Mouse (Mus musculus) macrophage (primary cell): Measurements from ENCODE around the gene Egfem1. TPM values are rescaled to one million over a fixed set of nuclear protein-coding genes. Genes with fewer than 3 reads are reported as not detected.

Experiments used
- H3K27ac ChIP-seq: fragments of 350-480 bp; formaldehyde crosslinking; 2 replicates; pipeline ENCODE4 v1.9.0; 2021
- H3K36me3 ChIP-seq: fragments of 350-480 bp; formaldehyde crosslinking; 2 replicates; pipeline ENCODE4 v1.9.0; 2021; ENCODE audit errors: inconsistent target
- H3K4me3 ChIP-seq: fragments of 350-480 bp; formaldehyde crosslinking; 2 replicates; pipeline ENCODE4 v1.9.0; 2021; ENCODE audit errors: inconsistent target
- H3K79me2 ChIP-seq: fragments of 350-480 bp; formaldehyde crosslinking; 2 replicates; pipeline ENCODE4 v1.9.0; 2021; ENCODE audit errors: inconsistent target
- WGBS: methylation state at CpG from one replicate; pipeline ENCODE4 v1.1.7; 2026; ENCODE audit warnings: inconsistent platforms; ENCODE audit not compliant: missing documents; 5-methylcytosine and 5-hydroxymethylcytosine counted together
- polyA plus RNA-seq: library from polyadenylated mRNA; stranded (reverse); fragments of 250-400 nt; gene quantifications from 3 replicates; pipeline ENCODE4 v1.2.4, GENCODE M21; 2018; ENCODE audit warnings: inconsistent platforms

Egfem1 gene
- polyA plus RNA-seq, 1 experiment from 2014 or later = not detected

GRCm38 (mm10) chr3:29345805-29346204 lies 264.0 kb downstream of the Egfem1 start:
- no peaks in the 10 kb centered on the region for H3K79me2 ChIP-seq
- no peak overlapping the region for H3K4me3 ChIP-seq
- 81% methylated on average over 3 of the region's 3 CpGs for WGBS
- H3K36me3 ChIP-seq = no peaks in the 10 kb centered on the region
- H3K27ac ChIP-seq = no peak overlapping the region

DNA sequence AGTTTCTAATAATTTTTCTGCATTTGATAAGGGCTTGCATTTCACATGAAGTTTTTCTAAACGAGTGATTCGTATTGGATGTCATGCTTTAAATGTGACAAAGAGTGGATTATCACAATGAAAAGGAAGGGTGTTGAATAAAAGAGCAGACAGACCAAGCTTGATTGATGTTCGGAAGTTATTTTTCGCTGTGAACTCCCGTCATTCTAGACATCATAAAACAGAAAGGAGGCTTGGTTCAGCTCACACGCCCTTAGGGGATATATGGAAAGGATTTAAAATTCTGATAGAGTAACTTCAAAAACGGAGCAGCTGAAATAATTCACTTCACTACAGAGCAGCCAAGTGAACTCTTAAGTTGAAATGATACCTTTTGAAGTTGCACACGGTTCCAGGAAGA lies 285.1 kb downstream of the Egfem1 start:
- no peak overlapping the region for H3K4me3 ChIP-seq
- no peaks in the 10 kb centered on the region for H3K36me3 ChIP-seq
- no peak overlapping the region for H3K27ac ChIP-seq
- H3K79me2 ChIP-seq = no peaks in the 10 kb centered on the region
- WGBS = 83% methylated on average over 8 of the region's 8 CpGs

DNA sequence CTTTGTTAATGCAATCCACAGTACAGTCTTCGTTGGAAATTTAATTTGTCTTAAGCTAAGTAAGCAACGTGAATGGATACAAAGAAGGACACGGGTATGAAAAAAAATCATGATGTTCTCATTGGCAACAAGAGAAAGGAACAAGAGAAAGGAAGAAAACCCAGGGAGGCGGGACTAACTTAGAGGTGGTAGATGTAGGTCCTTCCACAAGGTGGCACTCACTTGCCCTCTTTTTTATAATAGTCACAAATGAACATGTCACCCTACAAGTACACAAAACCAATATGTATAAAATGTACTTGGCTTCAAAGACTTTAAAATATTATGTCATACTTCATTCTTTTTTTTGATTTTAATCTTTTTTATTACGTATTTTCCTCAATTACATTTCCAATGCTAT lies 288.7 kb downstream of the Egfem1 start:
- WGBS = 64% methylated on average over 4 of the region's 5 CpGs
- Histone ChIP-seq H3K36me3 (no peaks in the 10 kb centered on the region), H3K4me3 (no peak overlapping the region), H3K27ac (no peak overlapping the region), H3K79me2 (no peaks in the 10 kb centered on the region)

GRCm38 (mm10) chr3:29381255-29381654 lies 299.4 kb downstream of the Egfem1 start:
- 67% methylated on average over 2 of the region's 2 CpGs for WGBS
- H3K4me3 ChIP-seq = no peak overlapping the region
- H3K27ac ChIP-seq = no peak overlapping the region
- H3K79me2 ChIP-seq = no peaks in the 10 kb centered on the region
- H3K36me3 ChIP-seq = no peaks in the 10 kb centered on the region

- Histone ChIP-seq H3K4me3 (no peak overlapping the region), H3K36me3 (no peaks in the 10 kb centered on the region), H3K27ac (no peak overlapping the region), H3K79me2 (no peaks in the 10 kb centered on the region)
- WGBS = 70% methylated on average over 3 of the region's 3 CpGs
Observed at GRCm38 (mm10) chr3:29399064-29399463, 317.2 kb downstream of the Egfem1 start.

DNA sequence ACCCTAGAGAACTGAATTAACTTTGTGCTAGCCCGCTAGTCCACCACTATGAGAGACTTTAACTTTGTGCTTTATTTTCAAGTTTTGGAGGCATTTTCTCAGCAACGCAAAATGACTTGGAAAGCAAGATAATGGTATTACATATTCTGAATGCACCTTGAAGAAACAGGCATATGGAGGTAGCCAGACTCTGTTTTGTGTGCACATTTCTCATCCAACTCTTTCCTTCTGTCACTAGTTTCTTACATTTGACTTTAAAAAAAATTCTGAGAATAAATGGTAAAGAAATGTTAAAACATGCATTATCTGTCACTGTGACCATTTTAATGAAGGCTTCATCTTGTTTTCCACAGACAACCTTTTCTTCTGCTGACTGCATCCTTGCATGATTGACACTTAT lies 339.8 kb downstream of the Egfem1 start:
- Histone ChIP-seq H3K4me3 (no peak overlapping the region), H3K36me3 (no peaks in the 10 kb centered on the region)
- WGBS = 94% methylated on average over 2 of the region's 2 CpGs

DNA sequence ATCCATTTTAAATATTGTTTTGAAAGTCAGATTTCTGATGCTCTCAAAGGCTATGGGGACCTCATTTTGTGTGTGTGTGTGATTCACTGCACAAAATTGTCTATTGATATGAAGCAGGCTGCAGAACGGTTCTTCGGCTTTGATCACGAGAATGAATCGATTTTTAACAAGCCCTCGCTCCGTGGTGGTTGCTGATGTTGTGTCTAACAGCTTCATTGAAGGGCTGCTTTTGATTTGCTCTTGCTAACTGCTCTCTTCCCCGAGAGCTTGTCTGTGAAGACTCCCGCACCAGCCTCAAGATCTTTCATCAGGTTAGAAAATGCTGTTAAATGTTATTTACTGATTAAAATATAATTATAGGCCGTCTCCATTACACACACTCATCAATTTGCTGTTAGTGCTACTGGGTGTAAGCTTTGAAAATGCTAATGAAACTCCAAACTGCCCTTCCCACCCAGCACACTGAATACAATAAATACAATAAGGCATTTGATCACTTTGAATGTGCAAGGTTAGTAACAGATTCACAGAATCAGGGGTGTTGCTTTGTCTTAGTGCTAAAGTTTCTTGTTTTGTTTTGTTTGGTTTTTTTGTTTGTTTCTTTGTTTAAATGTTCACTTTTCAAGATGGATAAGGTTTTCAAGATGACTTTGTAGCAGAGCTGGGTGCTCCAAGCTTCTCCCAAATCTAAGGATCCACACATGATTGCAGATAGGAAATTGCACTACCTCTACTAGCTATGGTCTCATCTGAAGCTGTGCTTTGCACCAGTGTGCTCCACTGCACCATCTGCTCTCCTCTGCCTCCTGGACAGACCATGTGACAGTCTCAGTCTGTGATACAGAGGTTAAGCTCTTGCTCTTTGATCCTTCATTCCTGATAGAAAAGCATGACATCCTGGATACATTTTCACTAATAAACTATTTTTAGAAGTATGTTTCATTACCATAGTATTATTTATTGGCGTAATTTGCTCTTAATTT lies 350.6 kb downstream of the Egfem1 start:
- Histone ChIP-seq H3K36me3 (no peaks in the 10 kb centered on the region), H3K4me3 (no peak overlapping the region), H3K27ac (no peak overlapping the region), H3K79me2 (no peaks in the 10 kb centered on the region)
- WGBS = 83% methylated on average over 10 of the region's 10 CpGs

More for the DNA sequence above, 339.8 kb downstream of the Egfem1 start:
- H3K79me2 ChIP-seq = no peaks in the 10 kb centered on the region
- H3K27ac ChIP-seq = no peak overlapping the region

DNA sequence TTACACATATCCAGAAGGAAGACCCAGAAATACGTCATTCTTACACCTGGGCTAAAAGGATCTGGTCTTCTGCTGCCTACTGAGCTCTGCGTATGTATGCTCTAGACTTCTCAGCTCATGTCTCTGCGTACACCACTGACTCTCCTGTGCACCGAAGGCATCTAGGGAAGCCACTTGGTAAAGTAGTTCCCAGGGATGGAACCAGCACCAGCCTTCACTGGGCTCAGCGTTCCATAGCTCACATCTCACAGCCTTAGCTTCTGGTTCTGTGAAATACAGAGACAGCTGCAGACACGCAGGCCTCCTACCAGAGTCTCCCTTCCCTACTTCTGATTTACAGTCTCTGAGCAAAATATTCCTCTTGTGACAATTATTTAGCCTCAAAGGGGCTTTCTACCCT lies 361.2 kb downstream of the Egfem1 start:
- Histone ChIP-seq H3K36me3 (no peaks in the 10 kb centered on the region), H3K4me3 (no peak overlapping the region), H3K27ac (no peak overlapping the region), H3K79me2 (no peaks in the 10 kb centered on the region)
- WGBS = 90% methylated on average over 6 of the region's 6 CpGs

- Histone ChIP-seq H3K36me3 (no peaks in the 10 kb centered on the region), H3K27ac (no peak overlapping the region), H3K79me2 (no peaks in the 10 kb centered on the region), H3K4me3 (no peak overlapping the region)
- WGBS = 84% methylated on average over 5 of the region's 5 CpGs
Observed at GRCm38 (mm10) chr3:29444661-29445060, 362.8 kb downstream of the Egfem1 start.

- WGBS = 22% methylated on average over 3 of the region's 3 CpGs
- no peak overlapping the region for H3K4me3 ChIP-seq
- H3K36me3 ChIP-seq = no peaks in the 10 kb centered on the region
- no peak overlapping the region for H3K27ac ChIP-seq
- no peaks in the 10 kb centered on the region for H3K79me2 ChIP-seq
Observed at GRCm38 (mm10) chr3:29446081-29446480, 364.3 kb downstream of the Egfem1 start.

DNA sequence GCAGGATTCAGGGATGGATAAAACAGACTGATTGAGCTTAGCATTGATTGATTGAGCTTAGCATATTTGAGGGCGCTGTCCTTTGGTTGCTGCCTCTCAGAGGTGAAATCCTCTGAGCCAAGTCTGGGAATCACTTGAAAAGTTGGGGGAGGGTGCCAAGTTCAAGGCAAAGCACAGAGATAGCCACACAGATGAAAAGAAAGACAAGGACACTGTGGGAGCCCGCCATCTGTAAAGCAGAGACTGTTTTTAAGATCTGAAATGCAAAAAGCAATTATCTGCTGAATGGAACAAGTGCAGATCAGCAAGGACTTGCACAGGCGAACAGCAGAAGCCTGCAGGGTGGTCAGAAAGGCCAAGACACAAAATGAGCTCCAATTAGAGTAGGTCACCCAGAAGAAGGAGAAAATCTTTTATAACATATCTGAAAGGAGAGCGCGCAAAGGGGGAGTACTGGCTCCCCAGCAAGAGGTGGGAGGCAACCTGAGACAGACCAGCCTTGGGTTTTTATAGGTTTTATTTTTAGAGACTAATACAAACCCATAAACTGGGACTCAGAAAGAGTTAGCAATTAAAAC lies 367.1 kb downstream of the Egfem1 start:
- Histone ChIP-seq H3K4me3 (no peak overlapping the region), H3K27ac (no peak overlapping the region), H3K79me2 (no peaks in the 10 kb centered on the region), H3K36me3 (no peaks in the 10 kb centered on the region)
- 82% methylated on average over 5 of the region's 5 CpGs for WGBS

GRCm38 (mm10) chr3:29498211-29498610 lies 416.4 kb downstream of the Egfem1 start:
- WGBS = 96% methylated on average over 2 of the region's 2 CpGs
- H3K27ac ChIP-seq = no peak overlapping the region
- no peaks in the 10 kb centered on the region for H3K79me2 ChIP-seq
- H3K4me3 ChIP-seq = no peak overlapping the region
- H3K36me3 ChIP-seq = no peaks in the 10 kb centered on the region

DNA sequence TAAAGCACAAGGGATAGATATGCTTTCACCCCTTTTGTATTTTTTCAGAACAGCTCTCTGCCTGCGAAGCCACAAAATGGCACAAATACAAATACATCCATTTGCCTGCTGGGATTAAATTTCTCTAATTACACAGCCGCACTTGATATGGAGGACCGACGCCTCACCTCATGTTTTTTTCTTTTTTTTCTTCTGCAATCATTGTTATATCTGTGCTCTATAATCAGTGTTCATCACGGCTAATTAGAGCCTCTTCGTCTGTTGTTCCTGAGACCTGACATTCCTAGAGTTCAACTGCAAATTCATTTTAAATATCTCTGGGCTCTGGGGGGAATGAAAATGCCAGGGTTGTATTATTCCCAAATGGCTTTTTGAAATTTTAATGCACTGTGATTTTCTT lies 417.4 kb downstream of the Egfem1 start:
- Histone ChIP-seq H3K79me2 (no peaks in the 10 kb centered on the region), H3K4me3 (no peak overlapping the region), H3K27ac (no peak overlapping the region), H3K36me3 (no peaks in the 10 kb centered on the region)
- WGBS = 98% methylated on average over 4 of the region's 6 CpGs

DNA sequence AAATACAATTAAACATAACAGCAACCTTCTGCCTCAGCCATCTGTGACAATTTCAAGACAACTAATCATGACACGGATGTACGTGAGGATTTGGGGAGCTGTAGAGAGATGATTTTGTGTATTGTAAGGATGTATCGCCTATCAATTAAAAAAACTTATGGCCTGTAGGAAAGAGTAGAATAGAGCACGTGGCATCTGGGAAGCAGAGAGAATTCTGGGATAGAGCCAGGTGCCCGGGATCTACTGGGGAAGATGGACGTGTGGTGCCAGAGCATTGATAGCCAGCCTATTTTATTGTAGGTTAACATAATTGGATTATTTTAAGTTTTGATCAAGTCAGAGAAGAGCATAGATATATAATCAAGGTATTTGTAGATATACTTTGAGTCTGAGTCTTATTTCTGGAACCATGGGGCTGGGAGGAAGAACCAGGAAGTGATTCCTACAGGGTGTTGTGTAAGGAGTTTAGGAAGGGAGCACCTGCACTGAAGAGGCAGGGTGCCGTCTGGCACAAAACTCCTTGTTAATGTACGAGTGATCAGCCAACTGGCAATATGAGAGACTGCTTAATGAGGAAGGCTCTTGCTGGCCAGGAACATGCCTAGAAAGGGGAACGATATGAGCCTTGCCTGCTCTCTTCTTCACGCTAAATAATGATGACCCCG lies 443.6 kb downstream of the Egfem1 start:
- Histone ChIP-seq H3K36me3 (no peaks in the 10 kb centered on the region), H3K4me3 (no peak overlapping the region), H3K79me2 (no peaks in the 10 kb centered on the region), H3K27ac (no peak overlapping the region)
- WGBS = 92% methylated on average over 11 of the region's 11 CpGs

DNA sequence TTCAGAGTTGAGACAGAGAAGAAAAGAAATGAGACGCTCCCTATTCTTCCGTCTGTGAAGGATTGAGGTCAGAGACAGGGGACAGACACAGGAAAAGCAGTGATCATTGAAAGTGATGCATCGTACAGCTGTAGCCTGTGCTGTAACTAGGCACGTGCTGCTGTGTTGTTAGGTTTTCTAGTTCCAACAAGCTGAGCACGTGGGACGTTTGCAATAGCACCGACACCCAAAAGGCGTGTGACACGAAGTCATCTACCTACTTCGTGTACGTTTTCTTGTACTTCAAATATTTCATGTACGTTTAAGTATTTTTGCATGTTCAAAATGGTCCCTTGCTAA lies 444.1 kb downstream of the Egfem1 start:
- 93% methylated on average over 12 of the region's 12 CpGs for WGBS

More for the DNA sequence above, 444.1 kb downstream of the Egfem1 start:
- Histone ChIP-seq H3K36me3 (no peaks in the 10 kb centered on the region), H3K27ac (no peak overlapping the region), H3K79me2 (no peaks in the 10 kb centered on the region), H3K4me3 (no peak overlapping the region)
